Mouse (Mus musculus) forebrain, embryonic 13.5 days (tissue): Measurements from ENCODE around the gene Ptar1. TPM values are rescaled to one million over a fixed set of nuclear protein-coding genes. Genes with fewer than 3 reads are reported as not detected.
"Not testable (repeated sequence)": the region's sequence is repeated elsewhere in the genome, so short reads cannot be mapped to it uniquely, and the experiment has no call there.

Experiments used
- ATAC-seq: fragments of 200-750 bp; cut with Nextera tagmentation; 2 replicates; pipeline ENCODE4 v1.8.0; 2017
- H3K27ac ChIP-seq: fragments of 300-500 bp; sonication (generic); 2 replicates; pipeline ENCODE4 v1.5.1; 2015; ENCODE audit warnings: inconsistent platforms, mild to moderate bottlenecking, moderate library complexity
- H3K27me3 ChIP-seq: fragments of 300-500 bp; sonication (generic); 2 replicates; pipeline ENCODE4 v1.6.1; 2015; ENCODE audit warnings: mild to moderate bottlenecking, inconsistent platforms
- H3K36me3 ChIP-seq: fragments of 300-500 bp; sonication (generic); 2 replicates; pipeline ENCODE4 v1.6.1; 2015; ENCODE audit warnings: mild to moderate bottlenecking, inconsistent platforms; ENCODE audit not compliant: poor library complexity, severe bottlenecking
- H3K4me1 ChIP-seq: fragments of 300-500 bp; sonication (generic); 2 replicates; pipeline ENCODE4 v1.6.1; 2015; ENCODE audit warnings: inconsistent platforms
- H3K4me2 ChIP-seq: fragments of 300-500 bp; sonication (generic); 2 replicates; pipeline ENCODE4 v1.6.1; 2015; ENCODE audit warnings: inconsistent platforms, mild to moderate bottlenecking, moderate library complexity
- H3K4me3 ChIP-seq: fragments of 300-500 bp; sonication (generic); 2 replicates; pipeline ENCODE4 v1.5.1; 2015; ENCODE audit warnings: mild to moderate bottlenecking, inconsistent platforms
- H3K9ac ChIP-seq: fragments of 300-500 bp; sonication (generic); 2 replicates; pipeline ENCODE4 v1.6.1; 2015; ENCODE audit warnings: mild to moderate bottlenecking, inconsistent platforms
- H3K9me3 ChIP-seq: fragments of 300-500 bp; sonication (generic); replicated peaks from 2 replicates; pipeline ENCODE4 v1.6.1; 2016; ENCODE audit warnings: inconsistent platforms
- WGBS: fragments of 180-500 bp; shearing (Covaris S2); methylation state at CpG from one replicate; pipeline ENCODE4 v1.1.7; 2015; 5-methylcytosine and 5-hydroxymethylcytosine counted together
- polyA plus RNA-seq: library from polyadenylated mRNA; unstranded; fragments of >200 nt; fragmentation: Nextera tagmentation; extraction: Ambion mirVana; gene quantifications from 2 replicates; pipeline ENCODE4 v1.2.1, GENCODE M21; 2015

Gene Ptar1
- 4.4 and 5.2 TPM in 2 replicates for polyA plus RNA-seq

- H3K4me1 ChIP-seq = peaks cover 25% of the 10 kb centered on the region
- peak within 1 kb of the TSS; percentile 88 for H3K27ac ChIP-seq
- ATAC-seq = peak; percentile 93
- peak within 1 kb of the TSS; percentile 67 for H3K4me2 ChIP-seq
- H3K9ac ChIP-seq = peak within 1 kb of the TSS; percentile 92
- peak within 1 kb of the TSS; percentile 81 for H3K4me3 ChIP-seq
- under 1% methylated on average over 76 of the region's 93 CpGs for WGBS
- no peaks in the 10 kb centered on the region for H3K36me3 ChIP-seq
- H3K9me3 ChIP-seq = no peaks in the 10 kb centered on the region
- no peaks in the 10 kb centered on the region for H3K27me3 ChIP-seq
Measured at GRCm38 (mm10) chr19:23687296-23688021, at the start of gene Ptar1. TSS of gene Ptar1 (plus strand) at chr19:23687429.

DNA sequence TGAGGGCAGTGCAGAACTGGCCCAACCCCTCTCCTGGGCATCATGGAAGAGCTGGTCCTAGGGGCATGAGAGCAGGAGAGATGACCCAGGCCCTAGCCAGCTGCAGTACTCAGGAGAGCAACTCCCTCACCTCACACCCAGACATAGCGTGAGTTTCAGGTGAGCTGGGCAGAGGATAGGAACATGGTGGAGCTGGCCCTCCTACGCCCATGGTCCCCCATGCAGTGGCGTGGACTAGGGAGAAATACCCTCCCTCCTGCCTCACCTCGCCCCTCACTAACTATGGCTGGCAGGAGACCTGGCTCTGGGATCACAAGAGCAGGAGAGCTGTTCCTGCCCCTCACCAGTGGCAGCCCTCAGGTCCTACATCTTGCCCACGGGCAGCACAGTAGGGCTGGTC lies 43.4 kb upstream of the Ptar1 start:
- H3K4me2 ChIP-seq = no peak overlapping the region
- no peaks in the 10 kb centered on the region for H3K36me3 ChIP-seq
- H3K27me3 ChIP-seq = no peaks in the 10 kb centered on the region
- H3K9me3 ChIP-seq = no peaks in the 10 kb centered on the region
- 92% methylated on average over 5 of the region's 5 CpGs for WGBS
- H3K4me1 ChIP-seq = no peaks in the 10 kb centered on the region
- no peak overlapping the region for H3K27ac ChIP-seq
- ATAC-seq = no peak
- H3K4me3 ChIP-seq = no peak overlapping the region
- no peak overlapping the region for H3K9ac ChIP-seq

DNA sequence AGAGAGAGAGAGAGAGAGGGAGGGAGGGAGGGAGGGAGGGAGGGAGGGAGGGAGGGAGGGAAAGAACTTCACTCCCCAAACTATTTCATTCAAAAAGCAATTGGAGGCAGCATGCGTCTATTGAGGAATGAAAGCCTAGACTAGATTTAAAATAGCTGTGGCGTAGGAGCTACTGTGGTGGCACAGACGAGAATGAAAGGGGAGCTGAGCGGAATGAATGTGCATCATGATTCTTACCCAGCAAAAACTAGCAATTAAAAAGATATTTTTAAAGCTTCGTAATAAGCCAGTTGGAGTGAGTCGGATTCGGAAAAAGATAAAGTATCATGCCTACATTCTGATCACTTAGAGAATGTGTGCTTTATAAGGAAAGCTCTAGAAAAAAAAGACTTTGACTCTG lies 41.9 kb upstream of the Ptar1 start:
- ATAC-seq = no peak
- WGBS = 59% methylated on average over 7 of the region's 7 CpGs
- H3K9me3 ChIP-seq = no peaks in the 10 kb centered on the region
- H3K4me3 ChIP-seq = no peak overlapping the region
- H3K36me3 ChIP-seq = no peaks in the 10 kb centered on the region
- no peak overlapping the region for H3K4me2 ChIP-seq
- no peak overlapping the region for H3K9ac ChIP-seq
- H3K4me1 ChIP-seq = no peaks in the 10 kb centered on the region
- H3K27me3 ChIP-seq = no peaks in the 10 kb centered on the region
- H3K27ac ChIP-seq = no peak overlapping the region

DNA sequence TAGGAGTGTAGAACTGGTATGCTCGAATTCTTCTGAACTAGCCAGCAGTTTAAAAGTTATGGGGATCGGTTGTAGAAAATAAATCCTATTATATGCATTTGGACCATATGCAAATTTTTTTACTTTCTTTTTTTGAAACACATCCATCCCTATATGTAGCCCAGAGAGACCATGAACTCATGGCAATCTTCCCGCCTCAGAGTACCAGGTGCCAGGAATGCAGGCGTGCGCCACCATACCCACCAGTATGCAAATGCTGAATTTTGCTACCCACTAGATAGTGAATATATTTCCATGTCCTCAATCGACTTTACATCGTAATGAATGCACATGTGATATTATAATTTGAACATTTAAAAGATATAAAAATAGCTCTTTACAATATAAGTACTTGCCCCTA lies 39.9 kb upstream of the Ptar1 start:
- no peak overlapping the region for H3K9ac ChIP-seq
- ATAC-seq = no peak
- no peak overlapping the region for H3K4me2 ChIP-seq
- H3K27me3 ChIP-seq = no peaks in the 10 kb centered on the region
- no peaks in the 10 kb centered on the region for H3K9me3 ChIP-seq
- WGBS = 94% methylated on average over 7 of the region's 7 CpGs
- H3K27ac ChIP-seq = no peak overlapping the region
- H3K36me3 ChIP-seq = no peaks in the 10 kb centered on the region
- no peak overlapping the region for H3K4me3 ChIP-seq
- no peaks in the 10 kb centered on the region for H3K4me1 ChIP-seq

DNA sequence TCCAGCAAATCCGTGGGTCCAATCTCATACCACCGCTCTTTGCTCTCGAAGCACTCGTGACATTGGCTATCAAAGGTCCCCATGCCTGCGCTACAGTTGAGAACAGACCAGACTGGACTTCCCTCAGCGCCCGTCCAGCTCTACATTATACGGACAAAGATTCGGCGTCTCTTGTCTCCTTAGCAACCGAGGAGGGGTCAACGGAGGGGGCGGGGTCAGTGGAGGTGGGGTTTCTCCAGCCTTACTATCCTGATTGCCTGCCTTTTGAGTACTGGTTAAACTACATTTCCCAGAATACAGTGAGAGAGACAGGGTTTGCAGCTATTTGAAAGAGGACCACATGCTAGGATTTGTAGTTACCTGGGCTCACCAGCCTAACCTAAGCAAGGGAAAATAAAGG lies 34.6 kb upstream of the Ptar1 start, which contains the start of gene 1700028P14Rik:
TSS of gene 1700028P14Rik (minus strand) at position 169 of the 400 bp plus-strand sequence.
- no peaks in the 10 kb centered on the region for H3K27me3 ChIP-seq
- H3K36me3 ChIP-seq = no peaks in the 10 kb centered on the region
- peak within 1 kb of the TSS; percentile 55 for H3K4me2 ChIP-seq
- H3K9ac ChIP-seq = no peak within 1 kb of the TSS
- H3K9me3 ChIP-seq = no peaks in the 10 kb centered on the region
- H3K27ac ChIP-seq = no peak within 1 kb of the TSS
- H3K4me3 ChIP-seq = peak within 1 kb of the TSS; percentile 25
- peak; percentile 87 for ATAC-seq
- H3K4me1 ChIP-seq = peaks cover 8% of the 10 kb centered on the region; the same call in 1 of the 2 replicates
- 6% methylated on average over 13 of the region's 13 CpGs for WGBS

- H3K4me1 ChIP-seq = peaks cover 8% of the 10 kb centered on the region; the same call in 1 of the 2 replicates
- no peak overlapping the region for H3K4me3 ChIP-seq
- no peaks in the 10 kb centered on the region for H3K36me3 ChIP-seq
- H3K27ac ChIP-seq = no peak overlapping the region
- ATAC-seq = no peak
- no peak overlapping the region for H3K4me2 ChIP-seq
- WGBS = 93% methylated on average over 5 of the region's 5 CpGs
- H3K9ac ChIP-seq = no peak overlapping the region
- no peaks in the 10 kb centered on the region for H3K27me3 ChIP-seq
- H3K9me3 ChIP-seq = no peaks in the 10 kb centered on the region
Measured at GRCm38 (mm10) chr19:23653154-23653553, 34.1 kb upstream of the Ptar1 start.

GRCm38 (mm10) chr19:23657261-23657932 lies 29.8 kb upstream of the Ptar1 start:
- no peak overlapping the region for H3K27ac ChIP-seq
- H3K36me3 ChIP-seq = no peaks in the 10 kb centered on the region
- H3K9ac ChIP-seq = no peak overlapping the region
- no peaks in the 10 kb centered on the region for H3K9me3 ChIP-seq
- no peaks in the 10 kb centered on the region for H3K27me3 ChIP-seq
- no peak for ATAC-seq
- 75% methylated on average over 12 of the region's 12 CpGs for WGBS
- H3K4me2 ChIP-seq = no peak overlapping the region
- H3K4me1 ChIP-seq = peaks cover 8% of the 10 kb centered on the region; the same call in 1 of the 2 replicates
- no peak overlapping the region for H3K4me3 ChIP-seq

- Histone ChIP-seq H3K9me3 (no peaks in the 10 kb centered on the region), H3K4me1 (0 out of 2 replicates have a peak, but pooled peaks cover 2% of the 10 kb centered on the region), H3K4me3 (no peak overlapping the region), H3K36me3 (no peaks in the 10 kb centered on the region), H3K9ac (no peak overlapping the region), H3K27me3 (no peaks in the 10 kb centered on the region), H3K4me2 (no peak overlapping the region), H3K27ac (no peak overlapping the region)
- no peak for ATAC-seq
- WGBS = 85% methylated on average over 4 of the region's 4 CpGs
Measured at GRCm38 (mm10) chr19:23658350-23658749, 28.9 kb upstream of the Ptar1 start.

DNA sequence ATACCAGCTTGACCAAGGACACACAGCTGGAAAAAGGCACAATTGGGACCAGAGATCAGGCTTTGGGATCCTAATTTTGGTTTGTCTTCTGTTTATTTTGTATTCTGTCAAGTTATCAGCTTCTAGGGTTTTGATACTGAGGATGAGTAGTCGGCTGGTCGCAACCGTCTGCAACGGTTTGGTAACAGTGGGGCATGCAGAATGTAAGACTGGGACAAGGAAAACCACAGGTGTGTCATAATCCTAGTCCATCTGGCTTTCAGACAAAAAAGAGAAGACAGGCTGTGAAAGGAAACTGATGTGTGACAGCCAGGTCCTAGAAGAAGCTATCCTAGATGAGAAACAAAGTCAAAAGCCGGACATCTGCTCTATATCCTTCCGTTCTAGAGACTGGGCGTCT lies 23.1 kb upstream of the Ptar1 start:
- no peak overlapping the region for H3K27ac ChIP-seq
- no peaks in the 10 kb centered on the region for H3K36me3 ChIP-seq
- H3K9me3 ChIP-seq = no peaks in the 10 kb centered on the region
- no peak overlapping the region for H3K9ac ChIP-seq
- H3K4me3 ChIP-seq = no peak overlapping the region
- WGBS = 88% methylated on average over 7 of the region's 7 CpGs
- no peaks in the 10 kb centered on the region for H3K27me3 ChIP-seq
- no peaks in the 10 kb centered on the region for H3K4me1 ChIP-seq
- no peak overlapping the region for H3K4me2 ChIP-seq
- ATAC-seq = no peak

- H3K4me2 ChIP-seq = no peak overlapping the region
- H3K9ac ChIP-seq = no peak overlapping the region
- H3K9me3 ChIP-seq = no peaks in the 10 kb centered on the region
- H3K4me1 ChIP-seq = no peaks in the 10 kb centered on the region
- H3K27ac ChIP-seq = peak overlapping the region; percentile 41; the same call in 1 of the 2 replicates
- ATAC-seq = peak; percentile 30; the same call in 1 of the 2 replicates
- H3K36me3 ChIP-seq = no peaks in the 10 kb centered on the region
- H3K27me3 ChIP-seq = no peaks in the 10 kb centered on the region
- no peak overlapping the region for H3K4me3 ChIP-seq
- WGBS = 59% methylated on average over 6 of the region's 6 CpGs
Measured at GRCm38 (mm10) chr19:23668142-23668655, 19.0 kb upstream of the Ptar1 start.

- Histone ChIP-seq H3K27me3 (no peaks in the 10 kb centered on the region), H3K4me2 (no peak overlapping the region), H3K9me3 (no peaks in the 10 kb centered on the region), H3K27ac (no peak overlapping the region), H3K9ac (no peak overlapping the region), H3K4me1 (no peaks in the 10 kb centered on the region), H3K4me3 (no peak overlapping the region), H3K36me3 (no peaks in the 10 kb centered on the region)
- no peak for ATAC-seq
- 56% methylated on average over 2 of the region's 2 CpGs for WGBS
Measured at GRCm38 (mm10) chr19:23673021-23673420, 14.2 kb upstream of the Ptar1 start.

DNA sequence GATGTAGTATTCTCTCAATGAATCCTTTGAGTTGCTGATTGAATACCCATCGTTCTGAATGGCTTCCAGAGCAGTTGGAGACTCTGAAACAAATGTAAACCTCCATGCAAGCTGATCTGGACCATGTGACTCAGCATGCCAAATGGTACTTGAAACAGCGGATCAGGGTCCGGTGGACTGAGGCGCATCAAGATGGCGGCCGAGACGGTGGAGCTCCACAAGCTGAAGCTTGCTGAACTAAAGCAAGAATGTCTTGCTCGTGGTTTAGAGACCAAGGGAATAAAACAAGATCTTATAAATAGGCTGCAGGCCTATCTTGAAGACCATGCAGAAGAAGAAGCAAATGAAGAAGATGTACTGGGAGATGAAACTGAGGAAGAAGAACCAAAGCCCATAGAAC lies 11.6 kb upstream of the Ptar1 start:
- not testable (repeated sequence) for H3K9ac ChIP-seq, H3K4me3 ChIP-seq, H3K4me2 ChIP-seq, H3K27me3 ChIP-seq, ATAC-seq, H3K9me3 ChIP-seq, H3K36me3 ChIP-seq, H3K27ac ChIP-seq, H3K4me1 ChIP-seq
- WGBS = 91% methylated on average over 8 of the region's 8 CpGs
